Mouse (Mus musculus): ENCODE measurements around the gene 1110017D15Rik. TPM values are rescaled to one million over a fixed set of nuclear protein-coding genes. Genes with fewer than 3 reads are reported as not detected.
A peak's percentile ranks its signal among the peaks of the same experiment; 100 is the strongest.

1110017D15Rik gene
- 0.21 TPM for polyA plus RNA-seq (2021)

GRCm38 (mm10) chr4:41517233-41517632 is at the start of gene 1110017D15Rik:
TSS of gene 1110017D15Rik (minus strand) at chr4:41517333.
- POLR2A ChIA-PET = no interaction called here
- H3K27me3 ChIP-seq = no peaks in the 10 kb centered on the region
- no peak for DNase-seq (ENCODE audit: low read depth, low spot score)
- CTCF ChIA-PET = no interaction called here
- ATAC-seq = no peak
- TF ChIP-seq CTCF (IDR thresholded peaks at IDR 0.05) = no peak
- in situ Hi-C loops (cut with MboI; ENCODE audit: low pct_unique_long_range_greater_than_20kb) = no loop called here

- POLR2A ChIA-PET = no interaction called here
- in situ Hi-C loops (cut with MboI; ENCODE audit: low pct_unique_long_range_greater_than_20kb) = loop anchor here (5.0 kb wide), 1 partner anchor 46 kb away; no protein-coding TSS in a partner anchor
- DNase-seq (ENCODE audit: low read depth, low spot score) = no peak
- no peak for TF ChIP-seq CTCF (IDR thresholded peaks at IDR 0.05)
- CTCF ChIA-PET = no interaction called here
- ATAC-seq = no peak
- H3K27me3 ChIP-seq = no peaks in the 10 kb centered on the region
Measured at GRCm38 (mm10) chr4:41566123-41566522, 49.0 kb upstream of the 1110017D15Rik start.

- no peak for ATAC-seq
- in situ Hi-C loops (cut with MboI; ENCODE audit: low pct_unique_long_range_greater_than_20kb) = no loop called here
- no peak for DNase-seq (ENCODE audit: low read depth, low spot score)
- ChIA-PET POLR2A (no interaction called here), CTCF (no interaction called here)
- no peaks in the 10 kb centered on the region for H3K27me3 ChIP-seq
- TF ChIP-seq CTCF (IDR thresholded peaks at IDR 0.05) = no peak
Measured at GRCm38 (mm10) chr4:41563297-41563696, 46.2 kb upstream of the 1110017D15Rik start.

- CTCF ChIA-PET = no interaction called here
- no peak for TF ChIP-seq CTCF (IDR thresholded peaks at IDR 0.05)
Measured at GRCm38 (mm10) chr4:41557092-41557491, 40.0 kb upstream of the 1110017D15Rik start.

GRCm38 (mm10) chr4:41556311-41556953 is 39.3 kb upstream of the 1110017D15Rik start:
- ATAC-seq = no peak
- no peak for TF ChIP-seq CTCF (IDR thresholded peaks at IDR 0.05)
- in situ Hi-C loops (cut with MboI; ENCODE audit: low pct_unique_long_range_greater_than_20kb) = no loop called here
- CTCF ChIA-PET = no interaction called here
- POLR2A ChIA-PET = no interaction called here
- no peaks in the 10 kb centered on the region for H3K27me3 ChIP-seq
- DNase-seq (ENCODE audit: low read depth, low spot score) = no peak

More at GRCm38 (mm10) chr4:41557092-41557491, 40.0 kb upstream of the 1110017D15Rik start:
- DNase-seq (ENCODE audit: low read depth, low spot score) = no peak
- POLR2A ChIA-PET = no interaction called here
- ATAC-seq = no peak
- no peaks in the 10 kb centered on the region for H3K27me3 ChIP-seq
- in situ Hi-C loops (cut with MboI; ENCODE audit: low pct_unique_long_range_greater_than_20kb) = no loop called here

GRCm38 (mm10) chr4:41554994-41555663 is 38.0 kb upstream of the 1110017D15Rik start:
- in situ Hi-C loops (cut with MboI; ENCODE audit: low pct_unique_long_range_greater_than_20kb) = loop anchor here (5.0 kb wide), 2 partner anchors 97 to 152 kb away; no protein-coding TSS in a partner anchor
- ATAC-seq = peak; percentile 31
- POLR2A ChIA-PET = no interaction called here
- CTCF ChIA-PET = interaction anchor here (1.0 kb wide), 1 partner anchor 9 kb away, joined by 3 read pairs; no protein-coding TSS in a partner anchor
- no peak for TF ChIP-seq CTCF (IDR thresholded peaks at IDR 0.05)
- H3K27me3 ChIP-seq = no peaks in the 10 kb centered on the region
- DNase-seq (ENCODE audit: low read depth, low spot score) = no peak

GRCm38 (mm10) chr4:41553116-41553515 is 36.0 kb upstream of the 1110017D15Rik start:
- ChIA-PET POLR2A (no interaction called here), CTCF (interaction anchor here (1.0 to 3.4 kb wide), 11 partner anchors 11 to 155 kb away, joined by 3 to 19 read pairs (median 5); no protein-coding TSS in a partner anchor)
- TF ChIP-seq CTCF (IDR thresholded peaks at IDR 0.05) = no peak
- no peak for ATAC-seq
- in situ Hi-C loops (cut with MboI; ENCODE audit: low pct_unique_long_range_greater_than_20kb) = loop anchor here (5.0 kb wide), 2 partner anchors 99 to 154 kb away; no protein-coding TSS in a partner anchor
- no peaks in the 10 kb centered on the region for H3K27me3 ChIP-seq
- no peak for DNase-seq (ENCODE audit: low read depth, low spot score)

GRCm38 (mm10) chr4:41552529-41552928 is 35.4 kb upstream of the 1110017D15Rik start:
- CTCF ChIA-PET = interaction anchor here (0.9 to 3.4 kb wide), 16 partner anchors 11 to 155 kb away, joined by 3 to 19 read pairs (median 4); no protein-coding TSS in a partner anchor
- POLR2A ChIA-PET = no interaction called here
- in situ Hi-C loops (cut with MboI; ENCODE audit: low pct_unique_long_range_greater_than_20kb) = loop anchor here (5.0 kb wide), 2 partner anchors 100 to 155 kb away; no protein-coding TSS in a partner anchor
- DNase-seq (ENCODE audit: low read depth, low spot score) (no peak), ATAC-seq (no peak)
- H3K27me3 ChIP-seq = no peaks in the 10 kb centered on the region
- TF ChIP-seq CTCF (IDR thresholded peaks at IDR 0.05) = peak; percentile 83

- POLR2A ChIA-PET = no interaction called here
- no peak for DNase-seq (ENCODE audit: low read depth, low spot score)
- in situ Hi-C loops (cut with MboI; ENCODE audit: low pct_unique_long_range_greater_than_20kb) = no loop called here
- ATAC-seq = no peak
- CTCF ChIA-PET = interaction anchor here (0.8 to 1.5 kb wide), 6 partner anchors 10 to 103 kb away, joined by 3 read pairs; partner anchors contain the start of gene AI464131
- TF ChIP-seq CTCF (IDR thresholded peaks at IDR 0.05) = no peak
- H3K27me3 ChIP-seq = no peaks in the 10 kb centered on the region
Measured at GRCm38 (mm10) chr4:41547086-41547485, 30.0 kb upstream of the 1110017D15Rik start.

GRCm38 (mm10) chr4:41545985-41546384 is 28.9 kb upstream of the 1110017D15Rik start:
- ATAC-seq (no peak), DNase-seq (ENCODE audit: low read depth, low spot score) (no peak)
- no peak for TF ChIP-seq CTCF (IDR thresholded peaks at IDR 0.05)
- CTCF ChIA-PET = interaction anchor here (1.1 to 1.5 kb wide), 4 partner anchors 8 to 16 kb away, joined by 3 to 4 read pairs (median 3); no protein-coding TSS in a partner anchor
- no peaks in the 10 kb centered on the region for H3K27me3 ChIP-seq
- in situ Hi-C loops (cut with MboI; ENCODE audit: low pct_unique_long_range_greater_than_20kb) = no loop called here
- POLR2A ChIA-PET = interaction anchor here (1.0 kb wide), 2 partner anchors 10 to 72 kb away, joined by 3 read pairs; no protein-coding TSS in a partner anchor

- H3K27me3 ChIP-seq = no peaks in the 10 kb centered on the region
- DNase-seq (ENCODE audit: low read depth, low spot score) = no peak
- TF ChIP-seq CTCF (IDR thresholded peaks at IDR 0.05) = no peak
- ChIA-PET POLR2A (no interaction called here), CTCF (interaction anchor here (1.3 to 1.5 kb wide), 2 partner anchors 10 to 18 kb away, joined by 3 to 6 read pairs; no protein-coding TSS in a partner anchor)
- no peak for ATAC-seq
- in situ Hi-C loops (cut with MboI; ENCODE audit: low pct_unique_long_range_greater_than_20kb) = no loop called here
Measured at GRCm38 (mm10) chr4:41542136-41542535, 25.0 kb upstream of the 1110017D15Rik start.

Measured in Patski (cell line).